Mouse (Mus musculus) subcutaneous adipose tissue, adult 2 months (tissue): ENCODE data around the gene Ssty1. TPM values are rescaled to one million over a fixed set of nuclear protein-coding genes. Genes with fewer than 3 reads are reported as not detected.

ENCODE experiments used
- polyA plus RNA-seq: library from polyadenylated mRNA; depleted of rRNA; stranded (reverse); fragments of >200 nt; gene quantifications from 2 replicates; pipeline ENCODE4 v1.2.3, GENCODE M21; 2012; ENCODE audit warnings: low replicate concordance; rRNA removed

Gene Ssty1
- polyA plus RNA-seq: not detected in 2 replicates

GRCm38 (mm10) chrY:18088816-18089215 is at the start of gene Ssty1:
Gene Ssty1 (plus strand): TSS chrY:18089116.

DNA sequence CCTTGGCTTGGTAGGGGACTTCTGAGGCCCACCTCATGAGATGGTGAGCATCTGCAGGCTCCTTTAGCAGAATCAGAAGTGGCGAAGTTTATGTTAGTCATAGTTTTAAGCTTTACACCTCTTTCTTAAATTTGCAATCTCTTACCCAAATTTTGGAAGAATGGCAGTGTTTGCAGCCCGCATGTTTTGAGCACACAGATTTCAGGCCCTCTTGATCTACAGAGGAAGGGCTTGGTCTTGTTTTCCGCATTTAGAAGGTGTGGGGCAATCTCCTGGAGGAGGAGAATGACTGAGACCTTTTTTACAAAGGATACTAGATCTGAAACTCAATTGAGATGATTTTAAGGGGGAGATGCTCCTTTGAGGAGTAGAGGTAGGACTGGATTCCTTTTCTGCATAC is 27.2 kb upstream of the Ssty1 start, which contains the start of gene Gm21764:
Gene Gm21764, minus strand, starts transcription at position 101 of the 400 bp plus-strand sequence.

Other genes with a start within 250 kb of the Ssty1 start
- gene Gm21904, start 242.8 kb upstream of the Ssty1 start, polyA plus RNA-seq: not detected in 2 replicates
- not detected in 2 replicates for gene Gm20772, start 214.4 kb upstream of the Ssty1 start, polyA plus RNA-seq
- not detected in 2 replicates for gene Gm20831, start 214.4 kb upstream of the Ssty1 start, polyA plus RNA-seq
- not detected in 2 replicates for gene Srsy, start 151.8 kb upstream of the Ssty1 start, polyA plus RNA-seq
- not detected in 2 replicates for gene Gm21764, start 27.3 kb upstream of the Ssty1 start, polyA plus RNA-seq